Mouse (Mus musculus) heart, postnatal 0 days (tissue): ENCODE data around the gene Madcam1. TPM values are rescaled to one million over a fixed set of nuclear protein-coding genes. Genes with fewer than 3 reads are reported as not detected.

Experiments
- ATAC-seq: fragments of 200-750 bp; cut with Nextera tagmentation; 2 replicates; pipeline ENCODE4 v1.8.0; 2017; ENCODE audit warnings: low read depth, moderate number of reproducible peaks, moderate library complexity; ENCODE audit not compliant: insufficient read depth
- DNase-seq: peaks from one replicate; pipeline ENCODE4 v3.0.0-alpha.2; 2016; ENCODE audit warnings: low spot score
- H3K27ac ChIP-seq: fragments of 300-500 bp; sonication (generic); 2 replicates; pipeline ENCODE4 v1.5.1; 2014; ENCODE audit warnings: low read depth, mild to moderate bottlenecking
- H3K27me3 ChIP-seq: fragments of 300-500 bp; sonication (generic); 2 replicates; pipeline ENCODE4 v1.6.1; 2014; ENCODE audit warnings: low read length, mixed read lengths; ENCODE audit not compliant: control insufficient read depth, insufficient read depth
- H3K36me3 ChIP-seq: fragments of 300-500 bp; sonication (generic); replicated peaks from 2 replicates; pipeline ENCODE4 v1.6.1; 2014; ENCODE audit warnings: low read length, mixed read lengths; ENCODE audit not compliant: control insufficient read depth, insufficient read depth
- H3K4me1 ChIP-seq: fragments of 300-500 bp; sonication (generic); 2 replicates; pipeline ENCODE4 v1.6.1; 2014; ENCODE audit warnings: antibody characterized with exemption; ENCODE audit not compliant: control insufficient read depth, insufficient read depth
- H3K4me2 ChIP-seq: fragments of 300-500 bp; sonication (generic); 2 replicates; pipeline ENCODE4 v1.6.1; 2014; ENCODE audit warnings: low read depth, mild to moderate bottlenecking, low read length, moderate library complexity
- H3K4me3 ChIP-seq: fragments of 300-500 bp; sonication (generic); 2 replicates; pipeline ENCODE4 v1.5.1; 2014; ENCODE audit warnings: low read depth, low read length
- H3K9ac ChIP-seq: fragments of 300-500 bp; sonication (generic); replicated peaks from 2 replicates; pipeline ENCODE4 v1.6.1; 2014; ENCODE audit warnings: low read depth, low read length, mixed read lengths
- H3K9me3 ChIP-seq: fragments of 300-500 bp; sonication (generic); replicated peaks from 2 replicates; pipeline ENCODE4 v1.6.1; 2016; ENCODE audit warnings: low read length; ENCODE audit not compliant: control insufficient read depth
- CTCF ChIP-seq: IDR thresholded peaks from 2 replicates; pipeline ENCODE4 v1.5.1; 2016; ENCODE audit warnings: antibody characterized with exemption, control low read depth, low read depth
- EP300 ChIP-seq: IDR thresholded peaks from 2 replicates; pipeline ENCODE4 v1.6.1; 2016; ENCODE audit warnings: antibody characterized with exemption, low read depth
- WGBS: fragments of 180-500 bp; shearing (Covaris S2); extraction: QIAGEN DNeasy Blood & Tissue Kit; methylation state at CpG from one replicate; pipeline ENCODE4 v1.1.7; 2014; 5-methylcytosine and 5-hydroxymethylcytosine counted together
- polyA plus RNA-seq: library from polyadenylated mRNA; unstranded; fragments of >200 nt; fragmentation: Nextera tagmentation; extraction: Ambion mirVana; gene quantifications from 2 replicates; pipeline ENCODE4 v1.2.1, GENCODE M21; 2015
- total RNA-seq: library from RNA; depleted of rRNA; stranded (reverse); fragments of >200 nt; gene quantifications from 2 replicates; pipeline ENCODE4 v1.2.3, GENCODE M21; 2014; ENCODE audit warnings: low replicate concordance

Madcam1 gene
- total and polyA plus RNA-seq, 2 experiments from 2014 or later, result 1.3 TPM; not detected in 1

GRCm38 (mm10) chr10:79709307-79709706 is 44.9 kb downstream of the Madcam1 start:
- ATAC-seq, result peak; percentile 32; the same call in 1 of the 2 replicates
- no peaks in the 10 kb centered on the region for H3K27me3 ChIP-seq
- peak; percentile 69 for DNase-seq
- peaks cover 30% of the 10 kb centered on the region for H3K36me3 ChIP-seq
- peaks cover 32% of the 10 kb centered on the region for H3K4me1 ChIP-seq
- WGBS, result 22% methylated on average over 7 of the region's 7 CpGs
- TF ChIP-seq CTCF, result no peak
- TF ChIP-seq EP300, result no peak
- H3K9me3 ChIP-seq, result no peaks in the 10 kb centered on the region
- peak overlapping the region; percentile 12; the same call in 1 of the 2 replicates for H3K4me2 ChIP-seq
- 0 out of 2 replicates have a peak overlapping the region, but pooled peaks have one; percentile 14 for H3K9ac ChIP-seq
- 0 out of 2 replicates have a peak overlapping the region, but pooled peaks have one; percentile 6 for H3K27ac ChIP-seq
- H3K4me3 ChIP-seq, result no peak overlapping the region

GRCm38 (mm10) chr10:79712029-79712428 is 47.7 kb downstream of the Madcam1 start:
- H3K9me3 ChIP-seq, result no peaks in the 10 kb centered on the region
- ATAC-seq (peak; percentile 6; the same call in 1 of the 2 replicates), DNase-seq (no peak)
- H3K27me3 ChIP-seq, result peaks cover 25% of the 10 kb centered on the region
- no peak overlapping the region for H3K9ac ChIP-seq
- 65% methylated on average over 1 of the region's 1 CpGs for WGBS
- no peak overlapping the region for H3K27ac ChIP-seq
- H3K36me3 ChIP-seq, result peaks cover 30% of the 10 kb centered on the region
- no peak overlapping the region for H3K4me2 ChIP-seq
- TF ChIP-seq EP300 (no peak), CTCF (peak; percentile 20; the same call in 1 of the 2 replicates)
- H3K4me3 ChIP-seq, result no peak overlapping the region
- peaks cover 17% of the 10 kb centered on the region for H3K4me1 ChIP-seq

- Histone ChIP-seq H3K4me2 (no peak overlapping the region), H3K4me1 (peaks cover 19% of the 10 kb centered on the region), H3K9ac (no peak overlapping the region), H3K4me3 (no peak overlapping the region), H3K9me3 (no peaks in the 10 kb centered on the region), H3K27me3 (peaks cover 31% of the 10 kb centered on the region), H3K27ac (no peak overlapping the region), H3K36me3 (peaks cover 30% of the 10 kb centered on the region)
- ATAC-seq, result peak; percentile 50
- TF ChIP-seq EP300 (no peak), CTCF (peak; percentile 76)
- WGBS, result 12% methylated on average over 5 of the region's 6 CpGs
- peak; percentile 85 for DNase-seq
Measured at GRCm38 (mm10) chr10:79712499-79713126, 48.3 kb downstream of the Madcam1 start.

- Histone ChIP-seq H3K9ac (no peak overlapping the region), H3K4me1 (peaks cover 20% of the 10 kb centered on the region), H3K4me3 (no peak overlapping the region), H3K36me3 (peaks cover 27% of the 10 kb centered on the region), H3K4me2 (no peak overlapping the region), H3K27ac (no peak overlapping the region), H3K27me3 (peaks cover 36% of the 10 kb centered on the region), H3K9me3 (no peaks in the 10 kb centered on the region)
- TF ChIP-seq EP300 (no peak), CTCF (no peak)
- ATAC-seq (no peak), DNase-seq (no peak)
- WGBS, result 11% methylated on average over 1 of the region's 1 CpGs
Measured at GRCm38 (mm10) chr10:79713163-79713562, 48.8 kb downstream of the Madcam1 start.

DNA sequence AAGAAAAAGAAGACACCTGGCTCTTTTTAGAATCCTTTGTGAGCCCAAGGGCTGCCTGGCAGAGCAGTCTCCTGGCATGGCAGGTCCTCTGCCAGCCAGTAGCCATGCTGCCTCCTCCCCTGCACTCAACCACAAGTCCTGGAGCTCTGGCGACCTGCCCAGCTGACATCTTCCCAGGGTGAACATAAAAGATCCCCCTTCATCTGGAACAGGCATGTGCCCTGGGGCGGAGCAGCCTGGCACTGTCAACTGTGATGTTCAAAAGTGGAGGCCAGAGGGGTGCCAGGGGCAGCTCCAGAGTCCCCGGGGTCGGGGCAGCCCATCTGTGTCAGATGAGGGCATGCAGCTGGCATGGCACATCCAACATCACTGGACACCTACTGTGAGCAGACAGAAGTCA is 50.6 kb downstream of the Madcam1 start:
- peaks cover 14% of the 10 kb centered on the region for H3K4me1 ChIP-seq
- peaks cover 21% of the 10 kb centered on the region for H3K36me3 ChIP-seq
- no peak for TF ChIP-seq CTCF
- no peak for TF ChIP-seq EP300
- no peak overlapping the region for H3K4me2 ChIP-seq
- ATAC-seq, result no peak
- H3K27ac ChIP-seq, result no peak overlapping the region
- H3K9ac ChIP-seq, result no peak overlapping the region
- no peaks in the 10 kb centered on the region for H3K9me3 ChIP-seq
- no peak overlapping the region for H3K4me3 ChIP-seq
- DNase-seq, result no peak
- H3K27me3 ChIP-seq, result peaks cover 48% of the 10 kb centered on the region
- 54% methylated on average over 4 of the region's 4 CpGs for WGBS
